Mouse (Mus musculus): Measurements from ENCODE around the gene Gm49354. TPM values are rescaled to one million over a fixed set of nuclear protein-coding genes. Genes with fewer than 3 reads are reported as not detected.
A peak's percentile ranks its signal among the peaks of the same experiment; 100 is the strongest.
"Not testable (repeated sequence)": the region's sequence is repeated elsewhere in the genome, so short reads cannot be mapped to it uniquely, and the experiment has no call there.

Gene Gm49354
- polyA plus RNA-seq, 1 experiment from 2014 or later, result not detected

GRCm38 (mm10) chr13:59728378-59729093 is 53.5 kb downstream of the Gm49354 start:
- ATAC-seq, result peak; percentile 71
- H3K27ac ChIP-seq (ENCODE audit: low read depth, low read length), result no peak overlapping the region
- H3K4me3 ChIP-seq (ENCODE audit: low read depth, low read length), result no peak overlapping the region
- H3K9ac ChIP-seq (ENCODE audit: low read depth, low read length), result no peak overlapping the region
- H3K36me3 ChIP-seq (ENCODE audit: control insufficient read depth, insufficient read depth), result no peaks in the 10 kb centered on the region
- 21% methylated on average over 7 of the region's 7 CpGs for WGBS
- H3K9me3 ChIP-seq (ENCODE audit: control insufficient read depth), result no peaks in the 10 kb centered on the region
- H3K27me3 ChIP-seq (replicated peaks; ENCODE audit: control insufficient read depth, insufficient read depth, low read length), result no peaks in the 10 kb centered on the region
- H3K4me1 ChIP-seq (replicated peaks; ENCODE audit: control insufficient read depth, insufficient read depth, low read length), result no peaks in the 10 kb centered on the region
- H3K4me2 ChIP-seq (replicated peaks; ENCODE audit: low read depth), result no peak overlapping the region
- peak; percentile 98 for TF ChIP-seq CTCF (IDR thresholded peaks at IDR 0.05; ENCODE audit: low read depth)

- no peak overlapping the region for H3K4me3 ChIP-seq (ENCODE audit: low read depth, low read length)
- no peak for ATAC-seq
- 43% methylated on average over 29 of the region's 29 CpGs for WGBS
- no peaks in the 10 kb centered on the region for H3K27me3 ChIP-seq (replicated peaks; ENCODE audit: control insufficient read depth, insufficient read depth, low read length)
- no peaks in the 10 kb centered on the region for H3K36me3 ChIP-seq (ENCODE audit: control insufficient read depth, insufficient read depth)
- no peaks in the 10 kb centered on the region for H3K4me1 ChIP-seq (replicated peaks; ENCODE audit: control insufficient read depth, insufficient read depth, low read length)
- no peaks in the 10 kb centered on the region for H3K9me3 ChIP-seq (ENCODE audit: control insufficient read depth)
- no peak overlapping the region for H3K9ac ChIP-seq (ENCODE audit: low read depth, low read length)
- peak overlapping the region; percentile 21; the same call in 1 of the 2 replicates for H3K4me2 ChIP-seq (replicated peaks; ENCODE audit: low read depth)
- H3K27ac ChIP-seq (ENCODE audit: low read depth, low read length), result no peak overlapping the region
- TF ChIP-seq CTCF (IDR thresholded peaks at IDR 0.05; ENCODE audit: low read depth), result no peak
Measured at GRCm38 (mm10) chr13:59726139-59726867, 55.7 kb downstream of the Gm49354 start.

- not testable (repeated sequence) for H3K27me3 ChIP-seq (replicated peaks; ENCODE audit: control insufficient read depth, insufficient read depth, low read length); H3K27ac ChIP-seq (ENCODE audit: low read depth, low read length); H3K4me1 ChIP-seq (replicated peaks; ENCODE audit: control insufficient read depth, insufficient read depth, low read length); H3K9ac ChIP-seq (ENCODE audit: low read depth, low read length); H3K36me3 ChIP-seq (ENCODE audit: control insufficient read depth, insufficient read depth); H3K4me3 ChIP-seq (ENCODE audit: low read depth, low read length); H3K9me3 ChIP-seq (ENCODE audit: control insufficient read depth); H3K4me2 ChIP-seq (replicated peaks; ENCODE audit: low read depth); ATAC-seq
- WGBS, result 89% methylated on average over 1 of the region's 1 CpGs
Measured at GRCm38 (mm10) chr13:59722089-59722488, 60.0 kb downstream of the Gm49354 start.

- 100% methylated on average over 1 of the region's 1 CpGs for WGBS
- H3K4me2 ChIP-seq (replicated peaks; ENCODE audit: low read depth), result no peak overlapping the region
- no peaks in the 10 kb centered on the region for H3K4me1 ChIP-seq (replicated peaks; ENCODE audit: control insufficient read depth, insufficient read depth, low read length)
- no peak for ATAC-seq
- H3K9ac ChIP-seq (ENCODE audit: low read depth, low read length), result no peak overlapping the region
- no peaks in the 10 kb centered on the region for H3K9me3 ChIP-seq (ENCODE audit: control insufficient read depth)
- no peaks in the 10 kb centered on the region for H3K36me3 ChIP-seq (ENCODE audit: control insufficient read depth, insufficient read depth)
- H3K27me3 ChIP-seq (replicated peaks; ENCODE audit: control insufficient read depth, insufficient read depth, low read length), result no peaks in the 10 kb centered on the region
- no peak overlapping the region for H3K27ac ChIP-seq (ENCODE audit: low read depth, low read length)
- H3K4me3 ChIP-seq (ENCODE audit: low read depth, low read length), result no peak overlapping the region
- TF ChIP-seq CTCF (IDR thresholded peaks at IDR 0.05; ENCODE audit: low read depth), result no peak
Measured at GRCm38 (mm10) chr13:59719475-59719874, 62.6 kb downstream of the Gm49354 start.

GRCm38 (mm10) chr13:59718857-59719440 is 63.1 kb downstream of the Gm49354 start:
- WGBS, result 22% methylated on average over 6 of the region's 6 CpGs
- not testable (repeated sequence) for H3K4me3 ChIP-seq (ENCODE audit: low read depth, low read length); H3K4me2 ChIP-seq (replicated peaks; ENCODE audit: low read depth); H3K36me3 ChIP-seq (ENCODE audit: control insufficient read depth, insufficient read depth); H3K9ac ChIP-seq (ENCODE audit: low read depth, low read length); H3K27me3 ChIP-seq (replicated peaks; ENCODE audit: control insufficient read depth, insufficient read depth, low read length); H3K4me1 ChIP-seq (replicated peaks; ENCODE audit: control insufficient read depth, insufficient read depth, low read length); ATAC-seq; H3K9me3 ChIP-seq (ENCODE audit: control insufficient read depth); H3K27ac ChIP-seq (ENCODE audit: low read depth, low read length)

- ATAC-seq, result no peak
Measured at GRCm38 (mm10) chr13:59713710-59714109, 68.3 kb downstream of the Gm49354 start.

GRCm38 (mm10) chr13:59711984-59712383 is 70.1 kb downstream of the Gm49354 start, which contains the start of gene Spata31d1b:
Gene Spata31d1b (plus strand): TSS chr13:59712284.
- not testable (repeated sequence) for H3K4me1 ChIP-seq (replicated peaks; ENCODE audit: control insufficient read depth, insufficient read depth, low read length); H3K4me2 ChIP-seq (replicated peaks; ENCODE audit: low read depth); H3K9me3 ChIP-seq (ENCODE audit: control insufficient read depth); H3K9ac ChIP-seq (ENCODE audit: low read depth, low read length); H3K36me3 ChIP-seq (ENCODE audit: control insufficient read depth, insufficient read depth); H3K4me3 ChIP-seq (ENCODE audit: low read depth, low read length); H3K27me3 ChIP-seq (replicated peaks; ENCODE audit: control insufficient read depth, insufficient read depth, low read length); H3K27ac ChIP-seq (ENCODE audit: low read depth, low read length); ATAC-seq
- WGBS, result 49% methylated on average over 3 of the region's 3 CpGs

More at GRCm38 (mm10) chr13:59713710-59714109, 68.3 kb downstream of the Gm49354 start:
- no peak overlapping the region for H3K9ac ChIP-seq (ENCODE audit: low read depth, low read length)
- H3K4me1 ChIP-seq (replicated peaks; ENCODE audit: control insufficient read depth, insufficient read depth, low read length), result no peaks in the 10 kb centered on the region
- H3K9me3 ChIP-seq (ENCODE audit: control insufficient read depth), result no peaks in the 10 kb centered on the region
- H3K27ac ChIP-seq (ENCODE audit: low read depth, low read length), result no peak overlapping the region
- 52% methylated on average over 3 of the region's 3 CpGs for WGBS
- no peak for TF ChIP-seq CTCF (IDR thresholded peaks at IDR 0.05; ENCODE audit: low read depth)
- H3K27me3 ChIP-seq (replicated peaks; ENCODE audit: control insufficient read depth, insufficient read depth, low read length), result no peaks in the 10 kb centered on the region
- H3K36me3 ChIP-seq (ENCODE audit: control insufficient read depth, insufficient read depth), result no peaks in the 10 kb centered on the region
- H3K4me3 ChIP-seq (ENCODE audit: low read depth, low read length), result no peak overlapping the region
- no peak overlapping the region for H3K4me2 ChIP-seq (replicated peaks; ENCODE audit: low read depth)
